Mouse (Mus musculus) C2C12 (cell line): ENCODE measurements around the gene Col6a5. TPM values are rescaled to one million over a fixed set of nuclear protein-coding genes. Genes with fewer than 3 reads are reported as not detected.

ENCODE experiments used
- H3K27me3 ChIP-seq: one replicate; pipeline ENCODE4 v1.6.1; 2011; ENCODE audit not compliant: control insufficient read depth, insufficient read depth, insufficient read length
- H3K36me3 ChIP-seq: one replicate; pipeline ENCODE4 v1.6.1; 2011; ENCODE audit not compliant: control insufficient read depth, insufficient read depth
- H3K4me3 ChIP-seq: one replicate; pipeline ENCODE4 v1.5.1; 2011; ENCODE audit warnings: mild to moderate bottlenecking, control low read depth; ENCODE audit not compliant: poor library complexity, insufficient read depth, severe bottlenecking
- H3K79me2 ChIP-seq: one replicate; pipeline ENCODE4 v1.6.1; 2011; ENCODE audit not compliant: control insufficient read depth, insufficient read depth
- H3K79me3 ChIP-seq: one replicate; pipeline ENCODE4 v1.6.1; 2011; ENCODE audit warnings: low read depth, control low read depth
- H3ac ChIP-seq: one replicate; pipeline ENCODE3; 2011; ENCODE audit warnings: low read depth; ENCODE audit not compliant: control insufficient read depth, insufficient read length
- CEBPB ChIP-seq: IDR thresholded peaks from one replicate; pipeline ENCODE4 v1.6.1; 2011; ENCODE audit warnings: low read depth, mild to moderate bottlenecking, control low read depth, moderate library complexity
- CTCF ChIP-seq: IDR thresholded peaks from one replicate; pipeline ENCODE4 v1.5.1; 2011; ENCODE audit not compliant: control insufficient read depth, insufficient read depth, insufficient read length
- FOSL1 ChIP-seq: IDR thresholded peaks from one replicate; pipeline ENCODE4 v1.8.0; 2011; ENCODE audit warnings: mild to moderate bottlenecking, low read length; ENCODE audit not compliant: poor library complexity, insufficient read depth, severe bottlenecking
- MAX ChIP-seq: IDR thresholded peaks from one replicate; pipeline ENCODE4 v1.6.1; 2011; ENCODE audit warnings: mild to moderate bottlenecking, control low read depth
- MYOD1 ChIP-seq: IDR thresholded peaks from one replicate; pipeline ENCODE4 v1.6.1; 2011; ENCODE audit warnings: low read depth; ENCODE audit not compliant: control insufficient read depth, insufficient read length
- MYOG ChIP-seq: IDR thresholded peaks from one replicate; pipeline ENCODE4 v1.6.1; 2011; ENCODE audit not compliant: control insufficient read depth, insufficient read length; ENCODE audit errors: extremely low read depth
- USF1 ChIP-seq: IDR thresholded peaks from one replicate; pipeline ENCODE4 v1.6.1; 2011; ENCODE audit warnings: low read depth, mild to moderate bottlenecking, control low read depth, moderate library complexity
- polyA plus RNA-seq: library from polyadenylated mRNA; unstranded; fragments of >200 nt; fragmentation: generic; extraction: Trizol; gene quantifications from one replicate; pipeline ENCODE4 v1.2.1, GENCODE M21; 2012; ENCODE audit warnings: missing spikeins

The Col6a5 gene
- polyA plus RNA-seq, 1 experiment, result not detected

DNA sequence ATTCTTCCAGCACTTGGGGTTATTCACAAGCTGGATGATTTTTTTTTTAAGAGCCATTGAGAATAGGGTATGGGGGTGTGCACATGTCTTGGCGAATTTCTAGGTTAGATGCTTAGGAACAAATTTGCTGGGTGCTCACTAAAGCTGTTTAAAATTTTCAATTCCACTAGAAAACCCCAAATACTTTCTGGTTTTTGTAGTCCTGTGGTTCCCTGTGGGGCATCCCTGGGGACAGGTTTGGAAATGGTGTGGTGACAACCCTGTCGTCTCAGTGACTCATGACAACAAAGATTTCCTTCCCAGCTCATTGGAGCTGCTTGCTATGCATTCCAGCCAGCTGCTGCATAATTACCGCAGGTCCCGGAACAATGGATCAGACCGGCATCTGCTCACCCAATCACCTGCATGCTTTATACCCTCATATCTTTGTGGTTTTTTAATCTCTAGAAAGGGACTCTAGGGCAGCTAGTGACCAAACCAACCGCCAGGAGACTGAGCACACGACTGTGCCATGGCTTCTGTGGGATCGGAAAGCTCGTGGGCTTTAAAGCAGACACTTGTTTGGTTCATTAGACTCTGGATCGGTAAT, 24.6 kb upstream of the Col6a5 start:
- no peak for TF ChIP-seq MYOD1
- no peak for TF ChIP-seq MAX
- TF ChIP-seq MYOG, result no peak
- no peak for TF ChIP-seq USF1
- no peak for TF ChIP-seq CEBPB
- TF ChIP-seq FOSL1, result no peak
- no peak for TF ChIP-seq CTCF
- Histone ChIP-seq H3ac (no peak overlapping the region), H3K4me3 (no peak overlapping the region), H3K27me3 (no peaks in the 10 kb centered on the region), H3K79me3 (no peaks in the 10 kb centered on the region), H3K36me3 (no peaks in the 10 kb centered on the region), H3K79me2 (no peaks in the 10 kb centered on the region)

DNA sequence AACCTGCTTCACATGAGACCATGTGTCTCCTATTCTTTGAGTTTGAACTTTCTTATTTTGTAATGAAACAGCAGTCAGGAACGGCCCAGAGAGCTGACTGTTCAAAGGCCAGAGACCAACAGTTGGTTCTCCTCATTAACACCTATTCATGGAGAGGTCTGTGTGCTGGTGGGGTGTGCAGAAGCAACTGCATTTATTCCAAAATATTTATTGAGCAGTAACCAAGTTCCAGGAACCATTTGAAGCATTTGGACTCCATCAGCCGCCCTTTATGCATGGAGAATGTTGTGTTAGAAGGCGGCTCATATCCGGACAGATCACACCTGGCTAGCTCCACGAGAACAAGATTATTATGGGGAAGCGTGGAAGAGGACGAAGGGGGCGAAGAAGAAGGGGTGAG, 18.0 kb upstream of the Col6a5 start:
- Histone ChIP-seq H3K79me3 (no peaks in the 10 kb centered on the region), H3K4me3 (no peak overlapping the region), H3K27me3 (no peaks in the 10 kb centered on the region), H3ac (no peak overlapping the region), H3K36me3 (no peaks in the 10 kb centered on the region), H3K79me2 (no peaks in the 10 kb centered on the region)
- no peak for TF ChIP-seq CTCF
- no peak for TF ChIP-seq FOSL1
- no peak for TF ChIP-seq MAX
- TF ChIP-seq USF1, result no peak
- TF ChIP-seq MYOG, result no peak
- no peak for TF ChIP-seq CEBPB
- no peak for TF ChIP-seq MYOD1

GRCm38 (mm10) chr9:105976871-105977270, 16.4 kb upstream of the Col6a5 start:
- no peaks in the 10 kb centered on the region for H3K36me3 ChIP-seq
- H3K27me3 ChIP-seq, result no peaks in the 10 kb centered on the region
- H3ac ChIP-seq, result no peak overlapping the region
- no peaks in the 10 kb centered on the region for H3K79me2 ChIP-seq
- TF ChIP-seq FOSL1, result no peak
- TF ChIP-seq USF1, result no peak
- no peak for TF ChIP-seq CEBPB
- no peak for TF ChIP-seq CTCF
- TF ChIP-seq MYOD1, result no peak
- no peak for TF ChIP-seq MAX
- TF ChIP-seq MYOG, result no peak
- no peak overlapping the region for H3K4me3 ChIP-seq
- H3K79me3 ChIP-seq, result no peaks in the 10 kb centered on the region

GRCm38 (mm10) chr9:105976314-105976713, 15.9 kb upstream of the Col6a5 start:
- Histone ChIP-seq H3K4me3 (no peak overlapping the region), H3K79me2 (no peaks in the 10 kb centered on the region), H3K79me3 (no peaks in the 10 kb centered on the region), H3ac (no peak overlapping the region), H3K27me3 (no peaks in the 10 kb centered on the region), H3K36me3 (no peaks in the 10 kb centered on the region)
- TF ChIP-seq MAX, result no peak
- no peak for TF ChIP-seq CEBPB
- no peak for TF ChIP-seq CTCF
- TF ChIP-seq MYOD1, result no peak
- no peak for TF ChIP-seq USF1
- no peak for TF ChIP-seq FOSL1
- no peak for TF ChIP-seq MYOG

- H3K4me3 ChIP-seq, result no peak overlapping the region
- H3K79me3 ChIP-seq, result no peaks in the 10 kb centered on the region
- H3ac ChIP-seq, result no peak overlapping the region
- no peaks in the 10 kb centered on the region for H3K36me3 ChIP-seq
- no peak for TF ChIP-seq MYOG
- no peak for TF ChIP-seq USF1
- TF ChIP-seq MYOD1, result no peak
- H3K79me2 ChIP-seq, result no peaks in the 10 kb centered on the region
- no peaks in the 10 kb centered on the region for H3K27me3 ChIP-seq
Measured at GRCm38 (mm10) chr9:105973736-105974135, 13.3 kb upstream of the Col6a5 start.

GRCm38 (mm10) chr9:105972031-105972430, 11.6 kb upstream of the Col6a5 start:
- H3K27me3 ChIP-seq, result no peaks in the 10 kb centered on the region
- no peaks in the 10 kb centered on the region for H3K36me3 ChIP-seq
- no peaks in the 10 kb centered on the region for H3K79me2 ChIP-seq
- H3ac ChIP-seq, result no peak overlapping the region
- H3K79me3 ChIP-seq, result no peaks in the 10 kb centered on the region
- TF ChIP-seq CTCF, result no peak
- no peak for TF ChIP-seq FOSL1
- TF ChIP-seq USF1, result no peak
- no peak for TF ChIP-seq MYOG
- TF ChIP-seq MYOD1, result no peak
- no peak for TF ChIP-seq CEBPB
- no peak for TF ChIP-seq MAX
- H3K4me3 ChIP-seq, result no peak overlapping the region
